Mouse (Mus musculus) midbrain, embryonic 12.5 days (tissue): ENCODE measurements around the gene Tnfsf10. TPM values are rescaled to one million over a fixed set of nuclear protein-coding genes. Genes with fewer than 3 reads are reported as not detected.

ENCODE experiments used
- ATAC-seq: fragments of 200-750 bp; cut with Nextera tagmentation; 2 replicates; pipeline ENCODE4 v1.8.0; 2017; ENCODE audit warnings: low read depth, moderate TSS enrichment, moderate library complexity; ENCODE audit not compliant: low FRiP score
- H3K27ac ChIP-seq: fragments of 300-500 bp; sonication (generic); replicated peaks from 2 replicates; pipeline ENCODE4 v1.5.1; 2016; ENCODE audit warnings: mild to moderate bottlenecking
- H3K27me3 ChIP-seq: fragments of 300-500 bp; sonication (generic); 2 replicates; pipeline ENCODE4 v1.6.1; 2016; ENCODE audit warnings: mild to moderate bottlenecking
- H3K36me3 ChIP-seq: fragments of 300-500 bp; sonication (generic); 2 replicates; pipeline ENCODE4 v1.6.1; 2016
- H3K4me1 ChIP-seq: fragments of 300-500 bp; sonication (generic); 2 replicates; pipeline ENCODE4 v1.6.1; 2016
- H3K4me2 ChIP-seq: fragments of 300-500 bp; sonication (generic); replicated peaks from 2 replicates; pipeline ENCODE4 v1.6.1; 2016; ENCODE audit warnings: mild to moderate bottlenecking, moderate library complexity
- H3K4me3 ChIP-seq: fragments of 300-500 bp; sonication (generic); 2 replicates; pipeline ENCODE4 v1.5.1; 2016; ENCODE audit warnings: mild to moderate bottlenecking
- H3K9ac ChIP-seq: fragments of 300-500 bp; sonication (generic); replicated peaks from 2 replicates; pipeline ENCODE4 v1.6.1; 2016; ENCODE audit warnings: mild to moderate bottlenecking, moderate library complexity
- H3K9me3 ChIP-seq: fragments of 300-500 bp; sonication (generic); 2 replicates; pipeline ENCODE4 v1.6.1; 2016; ENCODE audit warnings: mild to moderate bottlenecking
- WGBS: fragments of 180-500 bp; shearing (Covaris S2); methylation state at CpG from one replicate; pipeline ENCODE4 v1.1.7; 2016; 5-methylcytosine and 5-hydroxymethylcytosine counted together
- polyA plus RNA-seq: library from polyadenylated mRNA; unstranded; fragments of >200 nt; fragmentation: Nextera tagmentation; extraction: Ambion mirVana; gene quantifications from 2 replicates; pipeline ENCODE4 v1.2.1, GENCODE M21; 2016

Gene Tnfsf10
- polyA plus RNA-seq, 1 experiment from 2014 or later = not detected

DNA sequence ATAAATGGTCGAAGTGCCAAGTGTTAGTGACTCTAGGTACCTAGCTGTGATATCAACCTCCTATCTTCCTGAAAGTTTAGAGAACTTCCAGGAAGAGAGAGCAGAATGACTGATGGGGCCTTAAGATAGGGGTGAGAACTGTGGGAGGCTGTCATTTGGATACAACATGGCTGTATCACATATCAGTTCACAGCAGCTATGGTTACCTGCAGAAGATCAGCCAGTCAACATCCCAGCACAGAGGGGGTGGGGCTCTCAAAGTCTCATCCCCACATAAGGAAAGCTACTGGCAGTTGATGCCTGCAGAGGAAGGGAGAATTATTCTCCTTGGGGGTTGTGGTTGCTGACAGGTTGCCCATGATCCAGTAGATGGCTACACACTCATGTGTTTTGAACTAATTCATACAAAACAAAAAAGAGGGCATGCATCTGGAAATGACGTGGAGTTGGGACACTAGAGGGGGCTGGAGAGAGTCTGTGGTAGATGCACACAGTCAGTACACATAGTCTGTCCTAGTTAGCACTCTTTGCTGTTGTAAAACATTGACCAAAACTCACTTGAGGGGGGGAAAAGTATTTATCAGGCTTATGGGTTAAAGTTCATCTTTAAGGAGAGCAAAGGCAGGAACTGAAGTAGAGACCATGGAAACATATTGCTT, 2.2 kb upstream of the Tnfsf10 start:
- Histone ChIP-seq H3K27me3 (no peaks in the 10 kb centered on the region), H3K36me3 (no peaks in the 10 kb centered on the region), H3K4me1 (no peaks in the 10 kb centered on the region), H3K27ac (no peak overlapping the region), H3K4me2 (no peak overlapping the region), H3K4me3 (no peak overlapping the region), H3K9me3 (no peaks in the 10 kb centered on the region), H3K9ac (no peak overlapping the region)
- WGBS = 76% methylated on average over 2 of the region's 2 CpGs
- ATAC-seq = no peak

DNA sequence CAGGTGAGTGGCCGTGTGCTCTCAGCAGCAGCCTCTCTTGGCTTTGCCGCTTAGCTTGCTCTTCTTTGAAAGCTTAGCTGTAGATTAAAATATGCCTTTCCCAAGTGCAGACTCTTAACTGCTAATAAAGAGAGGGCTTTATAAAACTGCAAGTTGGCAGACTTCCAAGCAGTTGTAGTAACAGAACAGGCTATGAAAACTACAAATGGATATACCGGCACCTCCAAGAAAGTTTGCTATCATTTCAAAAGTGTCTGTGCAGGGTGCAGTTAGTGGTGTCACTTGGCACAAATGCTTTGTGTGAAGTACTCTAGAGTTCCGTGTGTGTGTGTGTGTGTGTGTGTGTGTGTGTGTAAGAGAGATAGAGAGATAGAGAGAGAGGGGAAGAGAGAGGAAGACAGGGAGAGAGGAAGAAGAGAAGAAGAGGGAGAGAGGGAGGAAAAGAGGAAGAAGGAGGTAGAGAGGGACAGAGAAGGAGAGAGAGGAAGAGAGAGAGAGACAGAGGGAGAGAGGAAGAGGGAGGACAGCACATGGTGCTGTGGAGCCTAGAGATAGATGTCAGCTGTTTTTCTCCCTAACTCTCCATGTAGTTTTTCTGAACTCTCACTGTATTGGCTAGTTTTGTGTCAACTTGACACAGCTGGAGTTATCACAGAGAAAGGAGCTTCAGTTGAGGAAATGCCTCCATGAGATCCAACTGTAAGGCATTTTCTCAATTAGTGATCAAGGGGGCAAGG, 628 bp downstream of the Tnfsf10 start:
- Histone ChIP-seq H3K9ac (no peak overlapping the region), H3K27ac (no peak overlapping the region), H3K4me1 (no peaks in the 10 kb centered on the region), H3K4me2 (no peak overlapping the region), H3K36me3 (no peaks in the 10 kb centered on the region), H3K9me3 (no peaks in the 10 kb centered on the region), H3K4me3 (no peak overlapping the region), H3K27me3 (no peaks in the 10 kb centered on the region)
- no peak for ATAC-seq
- 84% methylated on average over 4 of the region's 4 CpGs for WGBS

DNA sequence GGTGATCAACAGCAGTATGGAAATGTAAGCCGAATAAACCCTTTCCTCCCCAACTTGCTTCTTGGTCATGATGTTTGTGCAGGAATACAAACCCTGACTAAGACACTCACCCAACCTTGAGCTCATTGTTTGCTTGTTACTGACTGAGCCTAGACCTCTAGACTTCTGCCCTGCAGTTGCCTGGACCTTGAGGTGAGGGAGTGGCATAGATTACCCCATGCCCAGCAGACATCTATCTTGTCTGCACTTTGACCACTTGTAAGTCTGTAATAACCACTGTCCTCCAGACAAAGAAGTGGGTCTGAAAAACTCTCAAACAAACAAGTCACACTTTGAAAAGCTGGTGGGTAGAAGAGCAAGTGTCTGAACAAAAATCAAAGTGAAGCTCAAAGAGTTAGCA, 2.8 kb downstream of the Tnfsf10 start:
- no peak for ATAC-seq
- no peak overlapping the region for H3K9ac ChIP-seq
- no peaks in the 10 kb centered on the region for H3K36me3 ChIP-seq
- H3K9me3 ChIP-seq = no peaks in the 10 kb centered on the region
- 88% methylated on average over 1 of the region's 1 CpGs for WGBS
- H3K4me2 ChIP-seq = no peak overlapping the region
- no peaks in the 10 kb centered on the region for H3K4me1 ChIP-seq
- no peaks in the 10 kb centered on the region for H3K27me3 ChIP-seq
- no peak overlapping the region for H3K4me3 ChIP-seq
- H3K27ac ChIP-seq = no peak overlapping the region

DNA sequence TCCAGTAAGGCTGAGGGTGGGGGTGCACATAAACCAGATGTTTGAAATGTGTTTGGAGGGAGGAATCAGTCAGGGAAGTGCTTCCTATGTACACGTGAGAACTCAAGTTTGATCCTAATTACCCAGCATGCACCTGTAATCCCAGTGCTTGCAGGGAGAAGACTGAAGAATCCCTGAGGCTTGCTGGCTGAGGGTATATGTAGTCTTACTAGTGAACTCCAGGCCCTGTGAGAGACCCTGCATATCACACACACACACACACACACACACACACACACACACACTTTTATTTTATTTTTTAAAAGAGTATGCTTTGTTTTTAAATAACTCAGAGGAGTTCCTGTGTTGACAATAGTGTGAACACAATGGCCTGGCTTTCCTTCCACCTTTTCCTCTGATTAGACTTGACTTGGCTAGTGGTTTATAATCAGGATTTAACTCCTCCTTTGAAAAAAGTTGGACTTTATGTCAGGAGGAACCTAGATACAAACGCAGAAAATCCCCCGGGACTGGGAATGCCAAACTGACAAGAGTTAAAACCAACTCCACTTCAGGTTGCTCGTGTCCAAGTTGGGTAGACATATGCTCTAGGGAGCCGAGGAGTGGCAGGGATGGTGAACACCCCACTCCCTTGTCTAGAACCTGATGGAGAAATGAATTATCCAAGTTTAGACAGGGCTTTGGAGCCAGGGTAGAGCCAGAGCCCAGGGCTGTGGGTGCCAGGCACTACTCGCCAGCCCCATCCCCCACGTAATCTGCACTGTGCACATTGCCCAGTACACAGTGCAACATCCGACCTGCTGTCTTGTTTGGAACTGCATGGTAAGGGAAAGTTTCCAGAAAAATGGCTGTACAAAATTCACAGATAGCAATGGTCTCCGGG, 4.0 kb downstream of the Tnfsf10 start:
- H3K4me2 ChIP-seq = no peak overlapping the region
- no peak overlapping the region for H3K9ac ChIP-seq
- H3K36me3 ChIP-seq = no peaks in the 10 kb centered on the region
- no peak overlapping the region for H3K27ac ChIP-seq
- H3K9me3 ChIP-seq = no peaks in the 10 kb centered on the region
- H3K4me3 ChIP-seq = no peak overlapping the region
- H3K4me1 ChIP-seq = no peaks in the 10 kb centered on the region
- H3K27me3 ChIP-seq = no peaks in the 10 kb centered on the region
- WGBS = 77% methylated on average over 9 of the region's 9 CpGs
- ATAC-seq = no peak

DNA sequence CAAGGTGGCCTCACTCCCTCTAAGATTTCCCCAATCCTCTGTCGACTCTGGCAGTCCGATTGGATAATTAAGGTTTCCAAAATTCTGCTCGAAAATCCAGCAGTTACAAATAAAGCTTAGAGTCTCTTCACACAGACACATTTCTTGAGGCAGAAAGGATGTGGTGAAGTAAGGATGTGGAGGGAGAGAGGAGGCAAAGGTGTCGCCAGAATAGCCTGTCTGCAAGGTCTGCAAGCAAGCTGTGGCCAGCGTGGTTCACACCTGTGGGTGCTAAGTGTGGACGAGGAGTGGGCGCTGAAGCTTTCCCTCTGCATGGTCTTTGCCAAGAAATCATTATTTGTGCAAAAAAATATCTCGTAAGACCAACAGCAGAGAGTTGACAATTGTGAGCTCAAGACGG, 5.8 kb downstream of the Tnfsf10 start:
- Histone ChIP-seq H3K27ac (no peak overlapping the region), H3K9me3 (no peaks in the 10 kb centered on the region), H3K9ac (no peak overlapping the region), H3K36me3 (no peaks in the 10 kb centered on the region), H3K4me1 (no peaks in the 10 kb centered on the region), H3K27me3 (no peaks in the 10 kb centered on the region), H3K4me2 (no peak overlapping the region), H3K4me3 (no peak overlapping the region)
- 87% methylated on average over 9 of the region's 9 CpGs for WGBS
- ATAC-seq = no peak

DNA sequence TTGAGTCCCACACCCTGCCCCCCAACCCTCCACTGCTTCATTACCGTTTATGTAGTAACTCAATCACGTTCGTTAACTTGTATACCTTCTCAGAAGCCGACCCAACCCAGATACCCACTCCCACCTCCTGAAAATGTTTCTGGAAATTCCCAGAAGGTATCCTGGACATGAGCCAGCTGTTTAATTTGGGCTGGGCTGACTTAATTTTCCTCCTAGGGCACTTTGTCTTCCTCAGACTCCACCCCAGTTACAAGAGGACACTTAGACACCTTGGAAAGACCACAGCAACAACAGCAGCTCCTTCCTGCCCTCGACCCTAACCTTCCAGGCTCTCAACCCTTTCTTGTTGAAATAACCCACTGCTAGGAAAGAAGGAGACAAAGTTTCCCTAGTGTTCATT, 6.7 kb downstream of the Tnfsf10 start:
- 83% methylated on average over 5 of the region's 5 CpGs for WGBS
- H3K4me1 ChIP-seq = no peaks in the 10 kb centered on the region
- no peaks in the 10 kb centered on the region for H3K27me3 ChIP-seq
- H3K4me3 ChIP-seq = no peak overlapping the region
- H3K36me3 ChIP-seq = no peaks in the 10 kb centered on the region
- H3K9ac ChIP-seq = no peak overlapping the region
- no peak for ATAC-seq
- no peak overlapping the region for H3K4me2 ChIP-seq
- no peak overlapping the region for H3K27ac ChIP-seq
- H3K9me3 ChIP-seq = no peaks in the 10 kb centered on the region

DNA sequence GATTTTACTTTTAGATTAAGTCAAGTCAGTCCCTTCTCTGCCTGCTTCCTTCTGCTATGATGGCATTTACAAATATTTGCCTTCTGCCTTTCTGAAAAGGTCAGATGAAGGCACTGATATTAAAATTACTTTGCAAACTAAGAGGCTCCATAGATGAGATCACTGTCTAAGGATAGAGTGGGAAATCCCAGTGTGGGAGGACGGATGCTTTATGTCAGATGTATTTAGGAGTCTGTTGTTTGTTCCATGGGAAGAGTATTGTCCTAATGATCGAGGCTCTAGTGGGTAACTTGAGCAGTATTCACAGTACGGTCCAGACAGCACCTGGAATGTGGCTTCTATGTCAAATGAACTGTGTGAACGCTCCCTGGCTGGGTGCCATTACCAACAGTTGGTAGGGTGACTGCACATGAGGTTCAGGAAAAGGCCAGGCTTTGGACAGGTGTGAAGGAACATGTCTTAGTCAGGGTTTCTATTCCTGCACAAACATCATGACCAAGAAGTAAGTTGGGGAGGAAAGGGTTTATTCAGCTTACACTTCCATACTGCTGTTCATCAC, 9.9 kb downstream of the Tnfsf10 start:
- H3K36me3 ChIP-seq = no peaks in the 10 kb centered on the region
- no peak for ATAC-seq
- 78% methylated on average over 4 of the region's 4 CpGs for WGBS
- H3K4me3 ChIP-seq = no peak overlapping the region
- no peak overlapping the region for H3K9ac ChIP-seq
- no peaks in the 10 kb centered on the region for H3K4me1 ChIP-seq
- H3K27me3 ChIP-seq = no peaks in the 10 kb centered on the region
- H3K9me3 ChIP-seq = no peaks in the 10 kb centered on the region
- H3K4me2 ChIP-seq = no peak overlapping the region
- H3K27ac ChIP-seq = no peak overlapping the region

DNA sequence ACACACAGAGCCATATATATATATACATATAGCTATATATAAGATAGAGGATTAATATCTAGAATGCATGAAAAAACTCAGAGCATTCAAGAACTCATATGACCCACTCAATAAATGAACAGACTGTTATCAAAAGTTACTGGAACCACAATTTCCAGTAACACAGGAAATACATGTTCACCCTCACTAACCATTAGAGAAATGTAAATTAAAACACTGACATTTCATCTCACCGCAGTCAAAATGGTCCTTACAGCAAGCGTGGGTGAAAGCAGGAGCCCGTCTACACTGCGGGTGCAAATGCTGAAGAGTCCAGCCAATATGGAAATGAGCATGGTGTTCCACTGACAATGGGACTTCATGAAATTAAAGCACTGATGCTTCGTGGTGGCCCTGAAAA, 13.9 kb downstream of the Tnfsf10 start:
- no peak for ATAC-seq
- no peak overlapping the region for H3K27ac ChIP-seq
- no peaks in the 10 kb centered on the region for H3K9me3 ChIP-seq
- WGBS = 89% methylated on average over 5 of the region's 5 CpGs
- H3K4me2 ChIP-seq = no peak overlapping the region
- no peak overlapping the region for H3K9ac ChIP-seq
- H3K4me3 ChIP-seq = no peak overlapping the region
- no peaks in the 10 kb centered on the region for H3K4me1 ChIP-seq
- H3K36me3 ChIP-seq = no peaks in the 10 kb centered on the region
- no peaks in the 10 kb centered on the region for H3K27me3 ChIP-seq

DNA sequence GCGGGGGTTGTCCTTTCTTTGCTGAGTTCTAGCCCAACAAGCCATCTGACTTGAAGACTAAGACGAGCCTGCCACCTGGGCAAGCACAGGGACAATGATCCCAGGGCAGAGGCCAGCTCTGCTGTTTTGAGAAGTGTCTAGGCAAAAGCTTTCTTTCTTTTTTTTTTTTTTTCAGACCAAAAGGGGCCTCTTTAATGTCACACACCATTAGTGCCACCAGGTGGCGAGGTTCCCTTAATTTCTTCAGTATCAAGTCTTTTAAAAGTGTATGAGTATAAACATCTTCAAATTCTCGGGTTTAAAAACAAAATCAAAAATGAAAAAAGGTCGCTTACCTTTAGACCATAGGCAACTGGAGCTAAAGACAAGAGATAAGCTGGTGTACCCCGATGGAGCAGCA, 21.6 kb downstream of the Tnfsf10 start:
- 0 out of 2 replicates have a peak, but pooled peaks cover 3% of the 10 kb centered on the region for H3K9me3 ChIP-seq
- no peak overlapping the region for H3K4me2 ChIP-seq
- no peak overlapping the region for H3K27ac ChIP-seq
- H3K4me3 ChIP-seq = no peak overlapping the region
- no peaks in the 10 kb centered on the region for H3K36me3 ChIP-seq
- H3K27me3 ChIP-seq = no peaks in the 10 kb centered on the region
- ATAC-seq = no peak
- WGBS = 35% methylated on average over 6 of the region's 6 CpGs
- H3K4me1 ChIP-seq = no peaks in the 10 kb centered on the region
- no peak overlapping the region for H3K9ac ChIP-seq

DNA sequence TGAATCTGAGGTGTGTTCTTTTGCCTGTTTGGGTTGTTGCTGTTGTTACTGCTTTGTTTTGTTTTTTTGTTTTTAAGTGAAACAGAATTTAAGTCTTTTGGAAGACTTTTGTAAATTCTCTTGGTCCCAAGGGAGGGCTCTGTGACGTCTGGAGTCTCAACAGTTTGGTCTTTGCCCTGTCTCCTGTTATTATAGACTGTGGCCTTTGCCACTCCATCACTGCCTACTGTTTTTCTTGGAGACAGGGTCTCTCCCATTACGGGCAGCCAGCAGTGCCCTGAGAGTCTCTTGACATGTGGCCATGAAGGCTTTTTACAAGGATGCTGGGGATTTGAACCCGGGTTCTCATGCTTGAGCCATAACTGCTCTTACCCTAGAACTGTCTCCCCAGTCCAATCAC, 22.1 kb downstream of the Tnfsf10 start:
- no peaks in the 10 kb centered on the region for H3K27me3 ChIP-seq
- H3K36me3 ChIP-seq = no peaks in the 10 kb centered on the region
- WGBS = 79% methylated on average over 3 of the region's 3 CpGs
- 0 out of 2 replicates have a peak, but pooled peaks cover 3% of the 10 kb centered on the region for H3K9me3 ChIP-seq
- no peak overlapping the region for H3K9ac ChIP-seq
- H3K4me2 ChIP-seq = no peak overlapping the region
- H3K27ac ChIP-seq = no peak overlapping the region
- H3K4me1 ChIP-seq = no peaks in the 10 kb centered on the region
- H3K4me3 ChIP-seq = no peak overlapping the region
- no peak for ATAC-seq

DNA sequence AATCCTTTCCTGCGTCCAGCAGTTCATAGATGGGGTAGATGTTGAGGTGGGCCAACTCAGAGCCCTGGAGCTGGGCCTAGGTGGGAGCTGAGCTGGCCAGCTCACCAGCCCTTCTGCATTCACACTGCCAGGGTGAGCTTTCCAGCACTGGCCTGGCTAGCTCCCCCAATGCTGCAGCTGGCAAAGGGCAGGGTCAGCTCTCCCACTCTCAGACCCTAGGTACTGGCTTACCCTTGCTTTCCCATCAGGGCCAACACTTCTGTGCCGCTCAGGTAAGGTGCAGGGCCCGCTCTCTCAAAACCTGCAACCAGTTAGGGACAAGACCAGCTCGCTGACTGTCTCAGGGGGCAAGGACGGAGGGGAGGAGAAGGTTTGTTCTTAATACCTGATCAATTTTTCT, 23.9 kb downstream of the Tnfsf10 start:
- H3K4me1 ChIP-seq = no peaks in the 10 kb centered on the region
- H3K9me3 ChIP-seq = 0 out of 2 replicates have a peak, but pooled peaks cover 3% of the 10 kb centered on the region
- H3K27me3 ChIP-seq = no peaks in the 10 kb centered on the region
- ATAC-seq = no peak
- 89% methylated on average over 5 of the region's 5 CpGs for WGBS
- H3K9ac ChIP-seq = no peak overlapping the region
- H3K4me3 ChIP-seq = no peak overlapping the region
- H3K4me2 ChIP-seq = no peak overlapping the region
- no peak overlapping the region for H3K27ac ChIP-seq
- H3K36me3 ChIP-seq = no peaks in the 10 kb centered on the region

DNA sequence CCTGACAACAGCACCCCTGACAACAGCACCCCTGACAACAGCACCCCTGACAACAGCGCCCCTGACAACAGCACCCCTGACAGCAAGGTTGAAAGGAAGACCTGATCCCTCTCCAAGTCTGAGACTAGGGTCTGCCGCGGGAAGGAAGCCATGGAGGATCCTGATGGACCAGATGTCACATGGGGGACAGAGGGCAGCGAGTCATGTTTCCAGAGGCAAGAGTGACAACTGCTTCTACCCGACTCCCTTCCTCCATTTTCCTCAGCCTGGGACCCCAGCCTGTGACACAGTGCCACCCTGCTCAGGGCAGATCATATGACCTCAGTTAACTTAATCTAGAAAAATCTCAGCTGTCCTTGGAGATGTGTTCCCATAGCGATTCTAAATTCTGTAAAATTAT, 25.6 kb downstream of the Tnfsf10 start:
- 63% methylated on average over 6 of the region's 6 CpGs for WGBS
- Histone ChIP-seq H3K4me2 (no peak overlapping the region), H3K9me3 (0 out of 2 replicates have a peak, but pooled peaks cover 3% of the 10 kb centered on the region), H3K9ac (no peak overlapping the region), H3K4me1 (no peaks in the 10 kb centered on the region), H3K36me3 (no peaks in the 10 kb centered on the region), H3K27me3 (no peaks in the 10 kb centered on the region), H3K4me3 (no peak overlapping the region), H3K27ac (no peak overlapping the region)
- no peak for ATAC-seq
